Mouse (Mus musculus) lung, embryonic 14.5 days (tissue): ENCODE measurements around the gene Gsn. TPM values are rescaled to one million over a fixed set of nuclear protein-coding genes. Genes with fewer than 3 reads are reported as not detected.

Experiments
- ATAC-seq: fragments of 200-750 bp; cut with Nextera tagmentation; 2 replicates; pipeline ENCODE4 v1.8.0; 2017; ENCODE audit warnings: mild to moderate bottlenecking, moderate TSS enrichment, moderate library complexity; ENCODE audit not compliant: insufficient read depth
- DNase-seq: peaks from one replicate; pipeline ENCODE4 v3.0.0-alpha.2; 2015
- H3K27ac ChIP-seq: fragments of 300-500 bp; sonication (generic); 2 replicates; pipeline ENCODE4 v1.5.1; 2014; ENCODE audit warnings: low read depth, mild to moderate bottlenecking, moderate library complexity
- H3K27me3 ChIP-seq: fragments of 300-500 bp; sonication (generic); 2 replicates; pipeline ENCODE4 v1.6.1; 2014; ENCODE audit warnings: low read length, control low read depth; ENCODE audit not compliant: insufficient read depth
- H3K36me3 ChIP-seq: fragments of 300-500 bp; sonication (generic); 2 replicates; pipeline ENCODE4 v1.6.1; 2014; ENCODE audit warnings: control low read depth; ENCODE audit not compliant: insufficient read depth
- H3K4me1 ChIP-seq: fragments of 300-500 bp; sonication (generic); 2 replicates; pipeline ENCODE4 v1.6.1; 2014; ENCODE audit warnings: antibody characterized with exemption, control low read depth; ENCODE audit not compliant: insufficient read depth
- H3K4me2 ChIP-seq: fragments of 300-500 bp; sonication (generic); 2 replicates; pipeline ENCODE4 v1.6.1; 2014; ENCODE audit warnings: mild to moderate bottlenecking
- H3K4me3 ChIP-seq: fragments of 300-500 bp; sonication (generic); 2 replicates; pipeline ENCODE4 v1.5.1; 2014; ENCODE audit warnings: low read depth, low read length
- H3K9ac ChIP-seq: fragments of 300-500 bp; sonication (generic); 2 replicates; pipeline ENCODE4 v1.6.1; 2014
- H3K9me3 ChIP-seq: fragments of 300-500 bp; sonication (generic); 2 replicates; pipeline ENCODE4 v1.6.1; 2016; ENCODE audit warnings: low read depth, low read length, control low read depth
- CTCF ChIP-seq: IDR thresholded peaks from 2 replicates; pipeline ENCODE4 v1.5.1; 2016; ENCODE audit warnings: antibody characterized with exemption, low read depth
- WGBS: fragments of 180-500 bp; shearing (Covaris S2); extraction: QIAGEN DNeasy Blood & Tissue Kit; methylation state at CpG from one replicate; pipeline ENCODE4 v1.1.7; 2014; 5-methylcytosine and 5-hydroxymethylcytosine counted together
- polyA plus RNA-seq: library from polyadenylated mRNA; unstranded; fragments of >200 nt; fragmentation: Nextera tagmentation; extraction: Ambion mirVana; gene quantifications from 2 replicates; pipeline ENCODE4 v1.2.1, GENCODE M21; 2014

The Gsn gene
- polyA plus RNA-seq, 1 experiment from 2014 or later, result 95.9 TPM

DNA sequence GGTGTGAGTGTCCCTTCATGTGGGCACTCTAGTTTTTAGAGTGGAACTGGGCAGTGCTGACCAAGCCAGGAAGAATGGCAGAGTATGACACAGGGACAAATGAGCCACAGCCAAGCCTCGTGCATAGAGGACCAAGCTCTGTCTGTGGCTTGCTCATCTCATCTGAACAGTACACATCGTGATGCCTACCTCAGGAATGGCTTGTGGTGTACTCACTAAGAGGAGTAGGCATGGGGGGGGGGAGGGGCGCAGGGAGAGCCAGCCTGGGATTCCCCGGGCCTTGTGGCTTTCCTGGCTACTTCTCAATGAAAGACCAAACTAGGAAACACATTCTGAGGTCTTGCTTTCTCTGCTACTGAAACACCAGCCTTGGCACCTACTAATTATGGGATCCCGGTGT lies 1.2 kb upstream of the Gsn start:
- no peaks in the 10 kb centered on the region for H3K36me3 ChIP-seq
- peaks cover 24% of the 10 kb centered on the region for H3K4me1 ChIP-seq
- H3K9me3 ChIP-seq, result no peaks in the 10 kb centered on the region
- H3K27me3 ChIP-seq, result 0 out of 2 replicates have a peak, but pooled peaks cover 2% of the 10 kb centered on the region
- no peak overlapping the region for H3K4me3 ChIP-seq
- no peak overlapping the region for H3K9ac ChIP-seq
- H3K4me2 ChIP-seq, result no peak overlapping the region
- DNase-seq (no peak), ATAC-seq (no peak)
- no peak for TF ChIP-seq CTCF
- H3K27ac ChIP-seq, result no peak overlapping the region
- WGBS, result 74% methylated on average over 5 of the region's 5 CpGs

DNA sequence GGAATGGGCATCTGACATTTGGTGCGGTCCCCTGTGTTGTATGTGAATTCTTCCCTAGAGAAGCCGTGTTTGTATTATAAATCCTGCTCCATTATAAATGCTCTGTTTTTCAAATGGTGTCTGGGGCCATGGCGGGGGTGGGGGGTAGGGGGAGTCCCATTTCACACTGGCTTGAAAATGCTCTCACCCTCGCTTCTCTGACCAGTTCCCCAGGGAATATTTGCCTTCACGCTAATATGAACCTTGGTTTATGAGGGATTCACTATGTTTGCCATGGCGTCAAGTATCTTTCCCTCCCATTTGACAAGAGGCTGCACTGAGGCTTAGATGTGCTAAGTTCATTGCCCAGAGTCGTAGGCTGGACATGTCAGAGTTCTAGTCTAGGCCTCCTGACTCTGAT lies 718 bp upstream of the Gsn start:
- Histone ChIP-seq H3K9me3 (no peaks in the 10 kb centered on the region), H3K36me3 (no peaks in the 10 kb centered on the region), H3K27me3 (0 out of 2 replicates have a peak, but pooled peaks cover 2% of the 10 kb centered on the region), H3K4me3 (peak overlapping the region; percentile 55; the same call in 1 of the 2 replicates), H3K4me1 (peaks cover 26% of the 10 kb centered on the region), H3K9ac (peak overlapping the region; percentile 63; the same call in 1 of the 2 replicates), H3K27ac (no peak overlapping the region), H3K4me2 (peak overlapping the region; percentile 94)
- ATAC-seq (no peak), DNase-seq (no peak)
- TF ChIP-seq CTCF, result no peak
- WGBS, result 70% methylated on average over 7 of the region's 7 CpGs

DNA sequence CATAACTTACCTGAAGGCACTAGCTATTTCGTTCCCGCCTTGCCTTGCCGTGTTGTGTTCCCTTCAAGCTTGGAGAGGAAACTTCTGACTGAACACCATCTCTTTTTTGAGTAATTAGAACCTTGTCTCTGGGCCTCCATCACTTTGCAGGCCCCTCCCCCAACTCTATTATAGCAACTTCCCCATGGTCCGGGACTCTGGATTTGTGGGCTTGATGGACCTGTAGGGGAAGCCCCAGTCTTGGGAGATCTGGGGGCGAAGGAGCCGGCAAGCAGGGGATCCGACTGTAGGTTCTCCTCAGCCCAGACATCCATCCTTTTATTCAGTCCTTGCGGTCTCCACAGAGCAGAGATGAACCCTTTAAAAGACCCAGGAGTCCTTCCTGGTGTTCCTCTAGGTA lies 752 bp downstream of the Gsn start:
- peak overlapping the region; percentile 94 for H3K4me2 ChIP-seq
- peak overlapping the region; percentile 55 for H3K4me3 ChIP-seq
- H3K9ac ChIP-seq, result peak overlapping the region; percentile 63; the same call in 1 of the 2 replicates
- H3K4me1 ChIP-seq, result peaks cover 26% of the 10 kb centered on the region
- WGBS, result 44% methylated on average over 8 of the region's 8 CpGs
- no peaks in the 10 kb centered on the region for H3K9me3 ChIP-seq
- DNase-seq, result no peak
- no peak for ATAC-seq
- no peak overlapping the region for H3K27ac ChIP-seq
- no peaks in the 10 kb centered on the region for H3K36me3 ChIP-seq
- TF ChIP-seq CTCF, result no peak
- 0 out of 2 replicates have a peak, but pooled peaks cover 2% of the 10 kb centered on the region for H3K27me3 ChIP-seq

DNA sequence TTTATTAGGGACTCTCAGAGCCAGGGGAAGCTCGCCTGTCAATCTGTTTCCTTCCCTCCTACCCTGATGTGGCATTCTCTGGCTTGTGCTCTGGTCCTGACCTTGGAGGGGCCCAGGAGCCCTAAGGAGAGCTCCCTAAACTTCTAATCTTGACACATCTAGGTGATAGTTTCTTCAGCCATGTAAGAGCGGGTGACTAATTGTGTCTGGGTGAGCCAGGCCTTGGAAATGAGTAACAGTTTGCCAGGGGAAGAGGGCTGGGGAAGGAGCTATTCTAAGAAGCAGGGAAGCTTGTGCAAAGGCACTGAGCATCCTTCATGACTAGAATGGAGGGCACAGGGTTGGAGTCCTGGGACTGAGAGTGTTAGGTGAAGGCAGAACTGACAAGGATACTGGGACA lies 1.7 kb downstream of the Gsn start:
- Histone ChIP-seq H3K4me3 (no peak overlapping the region), H3K27me3 (0 out of 2 replicates have a peak, but pooled peaks cover 2% of the 10 kb centered on the region), H3K4me1 (peaks cover 26% of the 10 kb centered on the region), H3K4me2 (no peak overlapping the region; the same call in 1 of the 2 replicates), H3K27ac (no peak overlapping the region), H3K36me3 (no peaks in the 10 kb centered on the region), H3K9ac (no peak overlapping the region), H3K9me3 (no peaks in the 10 kb centered on the region)
- TF ChIP-seq CTCF, result no peak
- WGBS, result 85% methylated on average over 2 of the region's 2 CpGs
- no peak for DNase-seq
- ATAC-seq, result no peak

DNA sequence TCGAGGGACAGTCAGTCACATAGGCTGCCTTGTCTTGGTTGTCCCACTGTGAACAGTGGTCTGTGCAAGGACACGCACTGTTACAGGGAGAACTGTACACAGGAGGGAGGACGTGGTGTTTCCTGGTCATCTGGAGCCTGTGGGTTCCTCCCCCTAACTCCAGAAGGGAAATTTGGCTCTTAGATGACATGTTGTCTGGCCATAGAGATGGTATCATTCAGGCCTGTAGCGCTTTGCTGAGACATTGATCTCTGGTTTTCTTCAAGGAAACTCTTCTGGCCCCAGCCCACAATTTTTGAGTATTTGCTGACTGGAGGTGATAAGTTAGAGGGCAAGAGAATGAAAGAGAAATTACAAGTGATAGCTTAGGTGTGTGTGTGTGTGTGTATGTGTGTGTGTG lies 2.4 kb downstream of the Gsn start:
- Histone ChIP-seq H3K9ac (no peak overlapping the region), H3K27me3 (0 out of 2 replicates have a peak, but pooled peaks cover 2% of the 10 kb centered on the region), H3K4me3 (no peak overlapping the region), H3K27ac (no peak overlapping the region; the same call in 1 of the 2 replicates), H3K36me3 (no peaks in the 10 kb centered on the region), H3K9me3 (no peaks in the 10 kb centered on the region), H3K4me1 (peaks cover 26% of the 10 kb centered on the region), H3K4me2 (no peak overlapping the region)
- WGBS, result 74% methylated on average over 4 of the region's 4 CpGs
- TF ChIP-seq CTCF, result no peak
- ATAC-seq (no peak), DNase-seq (no peak)

DNA sequence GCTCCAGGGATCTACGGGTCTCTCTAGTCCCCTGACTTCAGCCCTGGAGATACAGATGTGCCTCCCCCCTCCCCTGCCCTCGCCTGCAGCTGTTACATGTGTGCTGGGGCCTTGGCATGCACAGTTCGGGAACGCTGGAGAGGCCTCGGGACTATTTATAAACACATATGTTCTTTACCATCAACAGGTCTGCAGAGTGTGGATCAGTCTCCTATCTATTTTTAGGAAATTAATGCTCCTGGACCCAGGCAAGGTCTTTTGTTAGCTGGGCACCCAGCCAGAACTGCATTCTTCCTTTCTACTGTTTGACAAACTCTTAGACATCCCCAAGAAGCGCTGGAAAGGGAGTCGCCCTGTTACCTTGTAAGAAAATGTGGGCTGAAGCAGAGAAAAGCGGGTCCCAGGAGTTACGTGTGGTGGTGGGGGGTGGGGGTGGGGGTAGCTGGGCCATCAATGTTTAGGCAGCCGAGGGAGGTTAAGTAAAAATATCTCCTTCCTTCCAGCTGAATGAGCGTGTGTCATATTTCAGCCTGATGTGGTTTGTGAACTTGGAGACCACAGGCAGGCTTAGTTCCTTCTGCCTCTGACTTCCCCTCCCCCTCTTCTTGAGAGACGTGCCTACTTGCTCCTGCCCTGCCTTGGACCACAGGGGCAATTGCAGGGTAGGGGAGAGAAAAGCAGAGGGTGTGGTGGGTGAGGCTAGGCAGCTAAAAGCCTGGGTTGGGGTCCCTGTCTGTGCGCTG lies 3.3 kb downstream of the Gsn start:
- Histone ChIP-seq H3K4me2 (peak overlapping the region; percentile 45), H3K4me1 (peaks cover 26% of the 10 kb centered on the region), H3K9ac (no peak overlapping the region), H3K4me3 (no peak overlapping the region), H3K27ac (peak overlapping the region; percentile 78), H3K9me3 (no peaks in the 10 kb centered on the region), H3K36me3 (no peaks in the 10 kb centered on the region), H3K27me3 (0 out of 2 replicates have a peak, but pooled peaks cover 2% of the 10 kb centered on the region)
- WGBS, result 14% methylated on average over 13 of the region's 13 CpGs
- DNase-seq (peak; percentile 84), ATAC-seq (peak; percentile 66)
- TF ChIP-seq CTCF, result no peak

DNA sequence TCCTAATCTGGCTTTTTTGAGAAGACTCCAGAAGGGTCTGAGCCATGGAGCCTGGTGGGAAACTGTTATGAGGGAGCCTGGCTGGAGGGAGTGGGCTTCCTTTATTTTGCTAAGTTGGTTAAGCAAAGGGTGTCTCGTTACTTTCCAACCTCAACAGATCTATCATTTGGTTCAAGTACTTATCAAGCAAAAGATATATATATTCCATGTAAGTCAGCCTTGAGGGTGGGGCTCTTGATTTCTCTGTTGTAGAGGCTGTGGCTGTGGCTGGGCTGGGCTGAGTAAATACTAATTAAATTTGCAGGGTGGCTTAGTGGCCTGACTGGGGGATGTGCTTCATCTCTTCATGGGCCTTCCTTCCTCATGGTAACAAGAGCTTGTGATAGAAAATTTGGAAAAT lies 4.1 kb downstream of the Gsn start:
- Histone ChIP-seq H3K36me3 (no peaks in the 10 kb centered on the region), H3K27me3 (0 out of 2 replicates have a peak, but pooled peaks cover 2% of the 10 kb centered on the region), H3K9me3 (no peaks in the 10 kb centered on the region), H3K4me3 (no peak overlapping the region), H3K4me2 (peak overlapping the region; percentile 45), H3K27ac (peak overlapping the region; percentile 78; the same call in 1 of the 2 replicates), H3K9ac (no peak overlapping the region), H3K4me1 (peaks cover 26% of the 10 kb centered on the region)
- DNase-seq (no peak), ATAC-seq (no peak)
- TF ChIP-seq CTCF, result no peak
- WGBS, result 31% methylated on average over 1 of the region's 1 CpGs
